Mouse (Mus musculus): ENCODE measurements around the gene Larp6. TPM values are rescaled to one million over a fixed set of nuclear protein-coding genes. Genes with fewer than 3 reads are reported as not detected.

Gene Larp6
- total and polyA plus RNA-seq, 3 experiments = not detected

DNA sequence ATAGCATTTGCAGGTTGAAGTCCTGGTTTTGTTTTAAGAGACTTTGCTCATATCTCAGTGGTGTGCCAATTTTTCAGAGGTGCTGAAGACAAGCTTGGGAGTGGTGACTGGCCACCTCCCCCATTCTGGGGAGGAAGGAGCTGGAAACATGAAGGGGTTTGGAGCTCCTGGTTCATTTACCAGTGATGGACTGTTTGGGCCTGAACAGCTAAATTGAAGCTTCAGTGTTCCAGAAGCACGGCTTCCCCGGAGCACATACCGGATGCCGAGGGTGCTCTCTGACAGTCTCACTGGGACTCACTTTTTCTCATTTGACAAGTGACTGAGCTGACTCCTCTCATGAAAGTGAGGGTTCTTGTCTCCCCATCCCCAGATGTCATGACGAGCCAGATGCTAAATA is 4.2 kb upstream of the Larp6 start:
- Histone ChIP-seq H3K4me3 (ENCODE audit: control insufficient read depth in 1 of 2, insufficient read depth in 1 of 2, low read depth in 2 of 2, low read length in 2 of 2) (no peak overlapping the region), H3K36me3 (ENCODE audit: control insufficient read depth in 1 of 2, insufficient read depth in 2 of 2, low read length in 2 of 2) (no peaks in the 10 kb centered on the region), H3K9ac (ENCODE audit: control insufficient read depth, low read depth, low read length, poor library complexity, severe bottlenecking) (no peak overlapping the region), H3K4me1 (ENCODE audit: control insufficient read depth in 1 of 2, insufficient read depth in 2 of 2, low read length in 2 of 2) (no peaks in the 10 kb centered on the region), H3K27ac (ENCODE audit: control insufficient read depth, low read depth, low read length) (no peak overlapping the region), H3K27me3 (ENCODE audit: control insufficient read depth in 1 of 2, insufficient read depth in 2 of 2, low read length in 2 of 2) (no peaks in the 10 kb centered on the region), H3K9me3 (replicated peaks; ENCODE audit: insufficient read depth, low read length) (no peaks in the 10 kb centered on the region), H3K79me2 (ENCODE audit: control insufficient read depth, insufficient read depth, low read length, poor library complexity) (no peaks in the 10 kb centered on the region)
- DNase-seq (ENCODE audit: low read depth, low spot score) = no peak
- TF ChIP-seq TCF12 (IDR thresholded peaks at IDR 0.05; ENCODE audit: low read depth, low read length) (no peak), E2F4 (IDR thresholded peaks at IDR 0.05; ENCODE audit: borderline replicate concordance, low read depth, low read length) (no peak), ZMIZ1 (IDR thresholded peaks at IDR 0.05; ENCODE audit: low read depth, low read length) (no peak), CTCF (IDR thresholded peaks at IDR 0.05 in 2 of 3, conservative IDR thresholded peaks at IDR 0.05 in 1 of 3; ENCODE audit: control insufficient read depth in 1 of 3, insufficient read depth in 1 of 3, low read depth in 2 of 3, low read length in 3 of 3, poor library complexity in 1 of 3, severe bottlenecking in 1 of 3) (no peak), EP300 (IDR thresholded peaks at IDR 0.05; ENCODE audit: low read depth in 1 of 2, low read length in 2 of 2) (no peak), USF2 (IDR thresholded peaks at IDR 0.05; ENCODE audit: borderline replicate concordance in 1 of 2, insufficient read depth in 1 of 2, low read depth in 1 of 2, low read length in 2 of 2) (no peak)

DNA sequence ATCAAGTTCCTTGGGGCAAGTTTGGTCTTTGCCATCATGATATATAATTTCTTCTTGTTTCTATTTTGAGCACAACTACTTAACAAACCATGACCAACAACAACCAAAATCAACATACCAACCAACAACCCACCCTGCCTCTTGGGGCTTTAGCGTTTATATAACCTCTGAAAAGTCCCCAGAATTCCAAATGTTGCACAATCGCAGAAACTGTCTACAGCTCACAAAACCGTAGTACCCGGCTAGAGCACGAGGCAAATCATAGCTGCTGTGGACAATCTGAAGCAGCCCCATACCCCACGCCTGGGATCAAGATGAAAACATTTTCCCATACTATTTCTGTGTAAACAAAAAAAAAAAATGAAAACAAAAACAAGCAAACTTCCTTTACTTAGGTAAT is 3.1 kb upstream of the Larp6 start:
- no peaks in the 10 kb centered on the region for H3K36me3 ChIP-seq (ENCODE audit: control insufficient read depth in 1 of 2, insufficient read depth in 2 of 2, low read length in 2 of 2)
- H3K9ac ChIP-seq (ENCODE audit: control insufficient read depth, low read depth, low read length, poor library complexity, severe bottlenecking) = no peak overlapping the region
- no peak for DNase-seq (ENCODE audit: low read depth, low spot score)
- TF ChIP-seq NELFE (IDR thresholded peaks at IDR 0.05; ENCODE audit: low read depth, low read length) = no peak
- TF ChIP-seq ETS1 (IDR thresholded peaks at IDR 0.05; ENCODE audit: low read depth, low read length) = no peak
- TF ChIP-seq ZMIZ1 (IDR thresholded peaks at IDR 0.05; ENCODE audit: low read depth, low read length) = no peak
- TF ChIP-seq EP300 (IDR thresholded peaks at IDR 0.05; ENCODE audit: low read depth in 1 of 2, low read length in 2 of 2) = no peak
- TF ChIP-seq POLR2AphosphoS2 (IDR thresholded peaks at IDR 0.05; ENCODE audit: low read length) = no peak
- TF ChIP-seq CHD1 (IDR thresholded peaks at IDR 0.05; ENCODE audit: low read depth, low read length) = no peak
- TF ChIP-seq JUND (IDR thresholded peaks at IDR 0.05; ENCODE audit: low read depth, low read length) = no peak
- no peak for TF ChIP-seq E2F4 (IDR thresholded peaks at IDR 0.05; ENCODE audit: borderline replicate concordance, low read depth, low read length)
- TF ChIP-seq ZC3H11A (IDR thresholded peaks at IDR 0.05; ENCODE audit: low read depth, low read length) = no peak
- no peak for TF ChIP-seq TBP (IDR thresholded peaks at IDR 0.05; ENCODE audit: low read depth, low read length)
- H3K79me2 ChIP-seq (ENCODE audit: control insufficient read depth, insufficient read depth, low read length, poor library complexity) = no peaks in the 10 kb centered on the region
- no peaks in the 10 kb centered on the region for H3K4me1 ChIP-seq (ENCODE audit: control insufficient read depth in 1 of 2, insufficient read depth in 2 of 2, low read length in 2 of 2)
- H3K4me3 ChIP-seq (ENCODE audit: control insufficient read depth in 1 of 2, insufficient read depth in 1 of 2, low read depth in 2 of 2, low read length in 2 of 2) = no peak overlapping the region
- H3K9me3 ChIP-seq (replicated peaks; ENCODE audit: insufficient read depth, low read length) = no peaks in the 10 kb centered on the region
- H3K27me3 ChIP-seq (ENCODE audit: control insufficient read depth in 1 of 2, insufficient read depth in 2 of 2, low read length in 2 of 2) = no peaks in the 10 kb centered on the region
- H3K27ac ChIP-seq (ENCODE audit: control insufficient read depth, low read depth, low read length) = no peak overlapping the region

DNA sequence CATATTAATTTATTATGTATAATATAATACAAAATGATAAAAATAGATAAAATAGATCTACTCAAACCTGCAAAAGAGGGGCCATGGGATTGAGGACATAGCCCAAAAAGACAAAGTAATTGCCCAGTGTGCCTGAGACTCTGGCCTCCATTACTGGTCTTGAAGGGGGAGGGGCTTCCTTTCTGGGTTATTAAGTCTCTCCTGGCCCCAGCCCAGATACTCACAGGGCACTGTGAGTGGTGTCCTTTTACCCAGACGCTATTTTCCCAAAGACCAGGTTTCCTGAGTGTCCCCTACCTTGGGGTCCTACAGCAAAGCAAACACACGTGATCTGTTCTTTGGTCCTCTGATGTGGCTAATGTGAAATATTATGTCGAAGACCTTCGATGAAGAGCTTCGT is 778 bp upstream of the Larp6 start:
- Histone ChIP-seq H3K79me2 (ENCODE audit: control insufficient read depth, insufficient read depth, low read length, poor library complexity) (no peaks in the 10 kb centered on the region), H3K27ac (ENCODE audit: control insufficient read depth, low read depth, low read length) (no peak overlapping the region), H3K27me3 (ENCODE audit: control insufficient read depth in 1 of 2, insufficient read depth in 2 of 2, low read length in 2 of 2) (no peaks in the 10 kb centered on the region), H3K9ac (ENCODE audit: control insufficient read depth, low read depth, low read length, poor library complexity, severe bottlenecking) (no peak overlapping the region), H3K4me3 (ENCODE audit: control insufficient read depth in 1 of 2, insufficient read depth in 1 of 2, low read depth in 2 of 2, low read length in 2 of 2) (no peak overlapping the region), H3K36me3 (ENCODE audit: control insufficient read depth in 1 of 2, insufficient read depth in 2 of 2, low read length in 2 of 2) (no peaks in the 10 kb centered on the region), H3K4me1 (ENCODE audit: control insufficient read depth in 1 of 2, insufficient read depth in 2 of 2, low read length in 2 of 2) (no peaks in the 10 kb centered on the region), H3K9me3 (replicated peaks; ENCODE audit: insufficient read depth, low read length) (no peaks in the 10 kb centered on the region)
- no peak for TF ChIP-seq ZKSCAN1 (IDR thresholded peaks at IDR 0.05; ENCODE audit: low read depth, low read length)
- TF ChIP-seq SMC3 (IDR thresholded peaks at IDR 0.05; ENCODE audit: low read depth, low read length) = no peak
- TF ChIP-seq HCFC1 (IDR thresholded peaks at IDR 0.05; ENCODE audit: low read depth, low read length) = no peak
- no peak for DNase-seq (ENCODE audit: low read depth, low spot score)
